Mouse (Mus musculus): ENCODE measurements around the gene Ms4a10. TPM values are rescaled to one million over a fixed set of nuclear protein-coding genes. Genes with fewer than 3 reads are reported as not detected.

The Ms4a10 gene
- polyA plus RNA-seq, 1 experiment: not detected

DNA sequence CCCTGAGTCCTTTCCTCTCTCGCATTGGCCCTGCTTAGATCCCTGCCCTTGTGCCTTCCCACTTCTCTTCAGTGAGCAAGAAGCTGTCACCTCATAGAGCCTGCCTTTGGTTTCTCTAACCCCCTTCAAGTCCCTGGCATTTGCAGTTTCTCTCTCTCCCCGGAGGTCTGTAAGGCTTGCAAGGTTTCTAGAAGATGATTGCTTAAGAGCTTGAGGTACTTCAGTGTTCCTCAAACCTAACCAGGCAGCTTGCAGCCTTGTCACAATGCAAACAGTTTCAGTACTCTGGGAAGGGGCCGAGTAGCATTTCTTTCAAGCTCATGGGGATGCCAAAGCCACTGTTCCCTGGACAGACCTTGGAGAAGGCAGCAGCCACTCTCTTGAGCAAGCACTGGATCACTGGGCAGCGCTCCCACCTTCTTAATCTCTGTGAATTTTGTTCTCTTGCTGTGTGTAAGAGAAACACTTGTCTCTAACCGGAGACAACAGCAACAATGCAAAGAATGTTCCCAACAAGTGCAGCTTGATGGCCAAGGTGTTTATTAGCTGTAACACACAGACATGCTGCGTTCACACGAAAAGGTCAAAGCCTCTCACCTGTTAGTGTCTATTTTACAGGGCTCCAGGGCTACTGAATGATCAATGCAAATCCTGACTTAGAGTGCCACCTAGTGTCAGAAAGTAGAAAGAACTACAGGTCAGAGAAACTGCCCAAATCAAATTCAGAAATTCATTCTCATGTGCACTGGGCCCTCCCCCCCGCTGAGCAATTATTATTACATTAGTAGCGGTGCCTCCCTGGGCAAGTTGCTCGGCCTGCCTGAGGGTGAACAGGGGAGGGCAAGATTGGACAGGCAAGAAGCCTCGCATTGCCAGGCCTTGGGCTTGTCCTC, 15.1 kb downstream of the Ms4a10 start:
- H3K79me2 ChIP-seq (ENCODE audit: control insufficient read depth, insufficient read depth): no peaks in the 10 kb centered on the region
- H3ac ChIP-seq (ENCODE audit: control insufficient read depth, insufficient read length, low read depth): no peak overlapping the region
- no peaks in the 10 kb centered on the region for H3K36me3 ChIP-seq (ENCODE audit: control insufficient read depth, insufficient read depth)
- H3K79me3 ChIP-seq (ENCODE audit: low read depth): no peaks in the 10 kb centered on the region
- peaks cover 33% of the 10 kb centered on the region for H3K27me3 ChIP-seq (ENCODE audit: control insufficient read depth, insufficient read depth, insufficient read length)
- no peak overlapping the region for H3K4me3 ChIP-seq (ENCODE audit: insufficient read depth, poor library complexity, severe bottlenecking)
- TF ChIP-seq USF1 (IDR thresholded peaks at IDR 0.05; ENCODE audit: low read depth) (no peak), MYOD1 (IDR thresholded peaks at IDR 0.05; ENCODE audit: control insufficient read depth, insufficient read length, low read depth) (peak; percentile 76)

DNA sequence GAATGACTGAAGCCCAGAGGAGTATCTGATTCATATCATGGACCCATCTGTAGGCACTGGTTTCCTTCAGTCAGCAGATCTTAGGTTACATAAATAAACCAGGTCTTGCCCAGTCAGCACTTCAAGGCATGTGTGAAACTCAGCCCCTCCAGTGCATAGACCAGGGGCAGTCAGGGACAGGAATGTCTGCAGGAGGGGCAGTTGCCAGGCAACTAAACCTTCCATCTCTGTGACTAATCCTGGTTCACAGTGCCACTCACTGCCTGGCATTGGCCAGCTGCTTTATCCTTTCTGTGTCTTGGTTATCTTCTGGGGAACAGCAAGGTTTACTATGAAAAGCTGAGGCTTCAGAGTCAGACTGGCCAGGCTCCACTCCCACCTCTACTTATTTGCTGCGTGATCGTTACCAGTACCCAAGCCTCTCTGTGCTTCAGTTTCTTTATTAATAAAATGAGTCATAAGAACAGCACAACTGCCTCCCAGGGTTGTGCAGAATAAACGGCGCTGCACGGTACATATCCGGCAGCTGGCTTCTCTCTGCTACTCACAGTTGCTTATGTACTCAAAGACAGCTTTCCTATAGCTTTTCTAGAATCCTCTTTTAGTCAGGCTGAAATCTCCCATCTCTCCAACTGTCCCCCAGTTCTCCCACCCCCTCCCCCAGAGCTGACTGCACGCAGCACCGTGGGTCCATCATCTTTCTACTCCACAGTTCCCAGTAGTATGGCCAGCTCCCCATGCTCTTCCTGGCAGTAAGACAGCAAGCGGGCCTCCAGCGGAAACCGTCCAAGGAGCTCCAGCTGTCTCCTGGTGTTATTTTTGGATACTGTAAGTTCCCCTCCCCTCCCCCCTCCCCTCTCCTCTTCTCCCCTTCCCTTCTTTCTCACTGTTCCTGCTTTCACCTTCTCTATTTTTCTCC, 22.2 kb downstream of the Ms4a10 start:
- Histone ChIP-seq H3K79me3 (ENCODE audit: low read depth) (peaks cover 17% of the 10 kb centered on the region), H3ac (ENCODE audit: control insufficient read depth, insufficient read length, low read depth) (no peak overlapping the region), H3K27me3 (ENCODE audit: control insufficient read depth, insufficient read depth, insufficient read length) (no peaks in the 10 kb centered on the region), H3K36me3 (ENCODE audit: control insufficient read depth, insufficient read depth) (no peaks in the 10 kb centered on the region), H3K79me2 (ENCODE audit: control insufficient read depth, insufficient read depth) (peaks cover 19% of the 10 kb centered on the region), H3K4me3 (ENCODE audit: insufficient read depth, poor library complexity, severe bottlenecking) (no peak overlapping the region)
- TF ChIP-seq MYOD1 (IDR thresholded peaks at IDR 0.05; ENCODE audit: control insufficient read depth, insufficient read length, low read depth) (peak; percentile 5), FOSL1 (IDR thresholded peaks at IDR 0.05; ENCODE audit: insufficient read depth, low read length, poor library complexity, severe bottlenecking) (no peak), MYOG (IDR thresholded peaks at IDR 0.05; ENCODE audit: control insufficient read depth, extremely low read depth, insufficient read length) (no peak), CEBPB (IDR thresholded peaks at IDR 0.05; ENCODE audit: low read depth) (no peak), CTCF (IDR thresholded peaks at IDR 0.05; ENCODE audit: control insufficient read depth, insufficient read depth, insufficient read length) (no peak), MAX (IDR thresholded peaks at IDR 0.05) (no peak)

DNA sequence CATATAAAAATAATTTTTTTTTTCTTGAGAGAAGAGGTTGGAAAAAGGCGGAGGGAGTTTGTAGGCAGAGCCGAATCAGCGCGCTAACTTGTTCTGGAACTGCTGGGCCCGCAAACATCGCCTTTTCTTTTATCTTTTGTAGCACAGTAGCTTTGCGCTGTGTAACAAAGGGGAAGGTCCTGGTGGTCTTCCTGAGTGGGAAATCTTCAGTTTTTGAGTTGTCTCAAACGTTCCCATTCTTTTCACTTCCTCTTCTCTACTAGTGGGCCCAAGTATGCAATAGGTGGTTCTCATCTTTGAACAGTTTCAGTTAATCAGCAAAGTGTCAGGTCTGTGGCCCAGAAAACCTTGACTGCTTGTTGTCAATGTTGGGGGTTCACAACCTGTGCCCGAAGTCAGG, 24.9 kb downstream of the Ms4a10 start:
- Histone ChIP-seq H3ac (ENCODE audit: control insufficient read depth, insufficient read length, low read depth) (peak overlapping the region; percentile 10), H3K4me3 (ENCODE audit: insufficient read depth, poor library complexity, severe bottlenecking) (peak overlapping the region; percentile 94), H3K36me3 (ENCODE audit: control insufficient read depth, insufficient read depth) (peaks cover 23% of the 10 kb centered on the region), H3K27me3 (ENCODE audit: control insufficient read depth, insufficient read depth, insufficient read length) (no peaks in the 10 kb centered on the region), H3K79me3 (ENCODE audit: low read depth) (peaks cover 32% of the 10 kb centered on the region), H3K79me2 (ENCODE audit: control insufficient read depth, insufficient read depth) (peaks cover 46% of the 10 kb centered on the region)
- TF ChIP-seq FOSL1 (IDR thresholded peaks at IDR 0.05; ENCODE audit: insufficient read depth, low read length, poor library complexity, severe bottlenecking) (no peak), MAX (IDR thresholded peaks at IDR 0.05) (no peak), MYOD1 (IDR thresholded peaks at IDR 0.05; ENCODE audit: control insufficient read depth, insufficient read length, low read depth) (no peak), CTCF (IDR thresholded peaks at IDR 0.05; ENCODE audit: control insufficient read depth, insufficient read depth, insufficient read length) (no peak), USF1 (IDR thresholded peaks at IDR 0.05; ENCODE audit: low read depth) (no peak), MYOG (IDR thresholded peaks at IDR 0.05; ENCODE audit: control insufficient read depth, extremely low read depth, insufficient read length) (no peak), CEBPB (IDR thresholded peaks at IDR 0.05; ENCODE audit: low read depth) (no peak)

DNA sequence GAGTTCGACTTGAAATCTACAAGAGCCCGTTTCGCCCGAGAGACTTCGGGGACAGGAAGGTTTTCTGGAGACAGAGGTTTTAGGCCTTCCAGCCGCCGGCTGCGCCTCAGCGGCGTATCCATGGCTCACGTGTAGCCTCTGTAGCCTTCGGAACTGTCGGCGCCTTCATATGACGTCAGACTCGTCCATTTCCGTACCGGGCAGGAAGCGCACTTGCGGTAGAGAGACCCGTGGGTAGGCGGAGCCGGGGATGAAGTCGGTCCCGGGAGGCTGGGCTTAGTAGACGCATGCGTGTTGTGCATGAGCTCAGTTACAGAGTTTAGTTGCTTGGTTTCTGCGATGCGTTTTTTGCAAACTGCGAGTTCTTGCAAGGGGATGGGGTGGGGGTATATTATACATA, 25.4 kb downstream of the Ms4a10 start, which contains the start of gene Ccdc86:
TSS of gene Ccdc86 (minus strand) at position 155 of the 400 bp plus-strand sequence.
- H3K36me3 ChIP-seq (ENCODE audit: control insufficient read depth, insufficient read depth): peaks cover 28% of the 10 kb centered on the region
- H3K79me2 ChIP-seq (ENCODE audit: control insufficient read depth, insufficient read depth): peaks cover 50% of the 10 kb centered on the region
- H3ac ChIP-seq (ENCODE audit: control insufficient read depth, insufficient read length, low read depth): peak within 1 kb of the TSS; percentile 98
- peaks cover 32% of the 10 kb centered on the region for H3K79me3 ChIP-seq (ENCODE audit: low read depth)
- no peaks in the 10 kb centered on the region for H3K27me3 ChIP-seq (ENCODE audit: control insufficient read depth, insufficient read depth, insufficient read length)
- TF ChIP-seq MYOG (IDR thresholded peaks at IDR 0.05; ENCODE audit: control insufficient read depth, extremely low read depth, insufficient read length): no peak
- TF ChIP-seq CEBPB (IDR thresholded peaks at IDR 0.05; ENCODE audit: low read depth): no peak
- no peak for TF ChIP-seq FOSL1 (IDR thresholded peaks at IDR 0.05; ENCODE audit: insufficient read depth, low read length, poor library complexity, severe bottlenecking)
- TF ChIP-seq MYOD1 (IDR thresholded peaks at IDR 0.05; ENCODE audit: control insufficient read depth, insufficient read length, low read depth): no peak
- peak; percentile 64 for TF ChIP-seq USF1 (IDR thresholded peaks at IDR 0.05; ENCODE audit: low read depth)
- no peak for TF ChIP-seq CTCF (IDR thresholded peaks at IDR 0.05; ENCODE audit: control insufficient read depth, insufficient read depth, insufficient read length)
- peak; percentile 98 for TF ChIP-seq MAX (IDR thresholded peaks at IDR 0.05)
- H3K4me3 ChIP-seq (ENCODE audit: insufficient read depth, poor library complexity, severe bottlenecking): peak within 1 kb of the TSS; percentile 94

DNA sequence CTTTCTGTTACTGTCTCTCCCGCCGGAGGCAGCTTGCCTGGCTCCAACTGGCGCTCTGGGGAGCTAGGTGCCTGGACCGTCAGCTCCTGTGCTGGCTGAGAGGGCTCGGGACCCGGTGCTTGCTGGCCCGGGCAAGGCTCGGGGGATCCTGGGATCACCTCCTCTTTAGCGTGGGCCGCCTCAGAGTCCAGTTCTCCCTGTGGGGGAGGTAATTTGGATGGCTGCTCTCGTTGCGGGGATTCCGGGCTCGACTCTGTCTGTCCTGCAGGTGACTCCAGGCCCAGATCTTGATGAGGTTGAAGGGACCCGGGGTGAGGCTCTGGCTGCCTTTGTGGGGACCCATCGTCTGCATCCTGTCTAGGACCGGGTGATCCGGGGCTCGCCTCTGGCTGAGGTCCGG, 26.1 kb downstream of the Ms4a10 start:
- H3ac ChIP-seq (ENCODE audit: control insufficient read depth, insufficient read length, low read depth): peak overlapping the region; percentile 98
- H3K79me3 ChIP-seq (ENCODE audit: low read depth): peaks cover 32% of the 10 kb centered on the region
- peak overlapping the region; percentile 94 for H3K4me3 ChIP-seq (ENCODE audit: insufficient read depth, poor library complexity, severe bottlenecking)
- H3K27me3 ChIP-seq (ENCODE audit: control insufficient read depth, insufficient read depth, insufficient read length): no peaks in the 10 kb centered on the region
- H3K36me3 ChIP-seq (ENCODE audit: control insufficient read depth, insufficient read depth): peaks cover 35% of the 10 kb centered on the region
- TF ChIP-seq USF1 (IDR thresholded peaks at IDR 0.05; ENCODE audit: low read depth) (no peak), FOSL1 (IDR thresholded peaks at IDR 0.05; ENCODE audit: insufficient read depth, low read length, poor library complexity, severe bottlenecking) (no peak), MAX (IDR thresholded peaks at IDR 0.05) (no peak), CEBPB (IDR thresholded peaks at IDR 0.05; ENCODE audit: low read depth) (no peak), MYOG (IDR thresholded peaks at IDR 0.05; ENCODE audit: control insufficient read depth, extremely low read depth, insufficient read length) (no peak), CTCF (IDR thresholded peaks at IDR 0.05; ENCODE audit: control insufficient read depth, insufficient read depth, insufficient read length) (no peak), MYOD1 (IDR thresholded peaks at IDR 0.05; ENCODE audit: control insufficient read depth, insufficient read length, low read depth) (no peak)
- peaks cover 51% of the 10 kb centered on the region for H3K79me2 ChIP-seq (ENCODE audit: control insufficient read depth, insufficient read depth)

Data from C2C12 (cell line).